Mouse (Mus musculus): ENCODE results near the gene Arhgef15.

GRCm38 (mm10) chr11:68965845-68966244, 8.6 kb upstream of the Arhgef15 start:
- no peak for TF ChIP-seq CTCF (IDR thresholded peaks at IDR 0.05; ENCODE audit: low read depth, low read length)
- no peak for TF ChIP-seq POLR2A (IDR thresholded peaks at IDR 0.05; ENCODE audit: insufficient read depth, low read length)

Data from ES-Bruce4 (cell line).